Mouse (Mus musculus): Measurements from ENCODE around the gene Gpr33. TPM values are rescaled to one million over a fixed set of nuclear protein-coding genes. Genes with fewer than 3 reads are reported as not detected.

Gene Gpr33
- polyA plus RNA-seq, 1 experiment from 2014 or later: not detected

DNA sequence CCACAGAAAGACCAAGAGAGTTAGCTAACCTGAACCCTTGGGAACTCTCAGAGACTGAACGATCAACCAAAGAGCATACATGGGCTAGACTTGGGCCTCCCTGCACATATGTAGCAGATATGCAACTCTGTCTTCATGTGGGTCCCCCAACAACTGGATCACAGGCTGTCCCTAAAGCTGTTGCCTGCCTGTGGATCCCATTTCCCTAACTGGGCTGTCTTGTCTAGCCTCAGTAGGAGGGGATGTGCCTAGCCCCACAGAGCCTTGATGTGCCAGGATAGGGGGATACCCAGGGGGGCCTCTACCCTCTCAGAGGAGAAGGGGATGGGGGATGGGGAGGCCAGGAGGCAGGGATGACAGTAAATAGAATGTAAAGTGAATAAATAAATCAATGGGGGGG is 44.2 kb downstream of the Gpr33 start:
- H3K36me3 ChIP-seq: 0 out of 2 replicates have a peak, but pooled peaks cover 2% of the 10 kb centered on the region
- no peak overlapping the region for H3K9ac ChIP-seq
- H3K4me3 ChIP-seq: no peak overlapping the region
- H3K4me2 ChIP-seq: no peak overlapping the region
- 97% methylated on average over 1 of the region's 1 CpGs for WGBS
- H3K27ac ChIP-seq (replicated peaks): no peak overlapping the region
- H3K27me3 ChIP-seq: no peaks in the 10 kb centered on the region
- no peaks in the 10 kb centered on the region for H3K9me3 ChIP-seq
- no peaks in the 10 kb centered on the region for H3K4me1 ChIP-seq (replicated peaks)
- ATAC-seq (ENCODE audit: low FRiP score, low read depth): no peak

DNA sequence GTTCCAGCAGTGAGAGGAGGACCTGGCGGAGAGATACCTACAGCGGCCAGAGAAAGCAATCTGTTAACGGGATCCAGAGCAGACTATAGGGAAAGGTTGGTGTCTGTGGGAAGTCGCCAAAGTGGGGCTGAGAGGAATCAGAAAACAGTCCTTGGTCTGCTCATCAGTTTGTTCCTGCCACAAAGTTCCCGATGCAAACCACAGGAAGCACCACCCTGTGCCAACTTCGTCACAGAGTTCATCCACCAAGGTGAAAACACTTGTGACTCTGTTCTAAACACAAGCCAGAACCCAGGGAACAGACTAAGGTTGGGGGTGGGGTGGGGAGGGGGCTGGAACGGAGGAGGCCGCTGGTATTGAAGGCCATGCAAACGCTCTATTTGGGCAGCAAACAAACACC is 51.3 kb downstream of the Gpr33 start:
- Histone ChIP-seq H3K36me3 (no peaks in the 10 kb centered on the region), H3K4me1 (replicated peaks) (peaks cover 3% of the 10 kb centered on the region; the same call in 1 of the 2 replicates), H3K27me3 (no peaks in the 10 kb centered on the region), H3K4me3 (no peak overlapping the region), H3K9ac (no peak overlapping the region), H3K4me2 (no peak overlapping the region), H3K9me3 (no peaks in the 10 kb centered on the region), H3K27ac (replicated peaks) (no peak overlapping the region)
- 75% methylated on average over 9 of the region's 9 CpGs for WGBS
- ATAC-seq (ENCODE audit: low FRiP score, low read depth): no peak

DNA sequence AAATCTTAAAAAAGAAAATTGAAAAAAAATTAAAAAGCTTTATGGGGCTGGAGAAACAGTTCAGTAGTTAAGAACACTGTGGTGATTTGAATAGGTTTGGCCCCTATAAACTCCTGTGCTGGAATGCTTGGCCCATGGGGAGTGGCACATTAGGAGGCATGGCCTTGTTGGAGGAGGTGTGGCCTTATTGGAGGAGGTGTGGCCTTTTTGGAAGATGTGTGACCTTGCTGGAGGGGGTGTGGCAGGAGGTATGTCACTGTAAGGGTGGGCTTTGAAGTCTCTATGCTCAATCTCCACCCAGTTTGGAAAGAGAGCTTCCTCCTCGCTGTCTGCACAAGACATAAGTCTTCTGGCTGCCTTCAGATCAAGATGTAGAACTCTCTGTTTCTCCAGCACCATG is 53.5 kb downstream of the Gpr33 start:
- H3K4me2 ChIP-seq: no peak overlapping the region
- no peaks in the 10 kb centered on the region for H3K9me3 ChIP-seq
- H3K36me3 ChIP-seq: no peaks in the 10 kb centered on the region
- 100% methylated on average over 1 of the region's 1 CpGs for WGBS
- no peak for ATAC-seq (ENCODE audit: low FRiP score, low read depth)
- H3K4me1 ChIP-seq (replicated peaks): peaks cover 15% of the 10 kb centered on the region
- no peaks in the 10 kb centered on the region for H3K27me3 ChIP-seq
- no peak overlapping the region for H3K4me3 ChIP-seq
- H3K9ac ChIP-seq: no peak overlapping the region
- no peak overlapping the region for H3K27ac ChIP-seq (replicated peaks)

Other genes with a start within 250 kb of the Gpr33 start
- gene Hectd1, start 198.5 kb downstream of the Gpr33 start, polyA plus RNA-seq (2015; fragmentation: Nextera tagmentation; extraction: Ambion mirVana): 35.3 and 37.0 TPM in 2 replicates
- 6.9 and 7.1 TPM in 2 replicates for gene Heatr5a, start 56.7 kb downstream of the Gpr33 start, polyA plus RNA-seq (2015; fragmentation: Nextera tagmentation; extraction: Ambion mirVana)
- gene Dtd2, start 21.6 kb downstream of the Gpr33 start, polyA plus RNA-seq (2015; fragmentation: Nextera tagmentation; extraction: Ambion mirVana): 19.7 and 20.6 TPM in 2 replicates
- gene Nubpl, start 69.7 kb upstream of the Gpr33 start, polyA plus RNA-seq (2015; fragmentation: Nextera tagmentation; extraction: Ambion mirVana): 6.7 and 7.8 TPM in 2 replicates